Mouse (Mus musculus) layer of hippocampus, adult 9-10 months (tissue): Measurements from ENCODE around the gene Cidec.

ENCODE experiments used
- DNase-seq: peaks from one replicate; pipeline ENCODE4 v3.0.0; 2022; ENCODE audit warnings: low spot score

The Cidec gene

DNA sequence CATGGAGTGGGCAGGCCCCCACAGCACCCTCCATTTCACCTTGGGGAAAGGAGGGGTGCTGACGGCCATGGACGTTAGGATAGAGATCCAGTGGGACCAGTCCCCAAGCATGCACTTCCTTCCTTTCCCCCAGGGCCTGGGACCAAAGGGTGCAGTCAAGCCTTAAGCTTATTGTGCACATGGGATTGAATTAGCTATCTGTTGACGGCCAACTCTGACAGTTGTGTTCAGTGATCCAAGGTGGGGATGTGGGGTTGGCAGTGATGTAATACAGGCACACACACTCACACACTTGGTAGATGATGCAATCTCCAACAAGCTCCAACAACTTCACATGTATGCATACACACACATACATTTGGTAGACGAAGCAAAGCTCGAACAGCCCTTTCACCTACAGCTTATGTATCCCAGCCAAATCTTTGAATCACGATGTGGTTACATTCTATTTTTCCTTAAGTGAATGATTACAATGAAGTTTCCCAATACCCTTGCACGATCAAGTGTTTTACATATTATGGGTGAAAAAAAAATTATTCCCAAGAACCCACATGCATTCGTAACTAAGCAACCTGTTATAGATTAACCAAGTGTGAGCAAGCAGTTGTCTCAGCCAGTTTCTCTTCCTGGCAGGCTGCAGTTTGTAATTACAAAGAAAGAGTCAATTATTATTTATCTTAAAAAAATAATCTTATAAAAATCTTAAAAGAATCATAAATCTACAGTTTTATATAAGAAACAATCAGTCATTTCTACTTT, 8.8 kb upstream of the Cidec start:
- DNase-seq = no peak

DNA sequence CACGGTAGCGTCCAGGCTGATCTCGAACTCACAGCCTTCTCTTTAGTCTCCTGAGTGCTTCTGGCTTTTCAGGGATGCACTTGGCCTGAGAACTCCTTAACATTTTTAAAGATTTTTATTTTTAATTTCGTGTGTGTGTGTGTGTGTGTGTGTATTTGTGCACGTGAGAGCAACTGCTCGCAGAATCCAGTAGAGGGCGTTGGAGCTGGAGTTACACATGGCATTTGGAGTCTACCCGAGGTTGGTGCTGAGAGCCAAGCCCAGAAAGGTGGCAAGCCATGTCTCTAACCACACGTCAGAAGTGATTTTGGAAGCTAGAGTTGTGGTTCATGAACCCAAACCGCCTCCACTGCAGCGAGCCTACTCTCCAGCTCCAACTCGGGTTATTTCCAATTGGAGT, 7.5 kb upstream of the Cidec start:
- no peak for DNase-seq

DNA sequence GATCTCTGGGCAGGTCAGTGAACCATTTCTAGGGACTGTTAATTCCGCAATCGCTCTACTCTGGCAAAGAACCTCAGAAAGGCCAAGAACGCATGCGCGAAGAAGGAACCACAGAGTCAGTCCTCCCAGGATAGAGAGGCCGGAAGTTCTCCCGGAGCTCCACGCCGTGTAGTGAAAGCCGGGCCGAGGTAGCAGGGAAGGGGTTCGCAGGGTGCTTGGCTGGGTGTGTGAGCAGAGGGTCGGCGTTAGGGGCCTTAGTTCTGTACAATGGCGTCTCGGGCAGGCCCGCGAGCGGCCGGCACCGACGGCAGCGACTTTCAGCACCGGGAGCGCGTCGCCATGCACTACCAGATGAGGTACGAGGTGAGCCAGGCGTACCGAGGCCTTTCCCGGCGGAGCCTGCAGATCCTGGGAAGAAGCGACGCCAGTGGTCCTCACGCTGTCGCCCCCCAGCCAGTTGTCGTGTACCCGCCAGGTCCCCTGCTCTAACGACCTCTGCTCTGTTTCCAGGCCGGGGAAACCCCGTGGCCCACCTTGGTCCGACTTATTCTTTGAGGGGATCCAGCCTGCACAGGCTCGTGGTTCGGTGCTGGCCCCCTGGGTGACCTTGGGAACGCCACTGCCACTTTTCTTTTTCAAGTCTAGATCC, 7.0 kb upstream of the Cidec start, which contains the start of gene Jagn1:
TSS of gene Jagn1 (plus strand) at position 128 of the 649 bp plus-strand sequence.
- peak; percentile 78 for DNase-seq

DNA sequence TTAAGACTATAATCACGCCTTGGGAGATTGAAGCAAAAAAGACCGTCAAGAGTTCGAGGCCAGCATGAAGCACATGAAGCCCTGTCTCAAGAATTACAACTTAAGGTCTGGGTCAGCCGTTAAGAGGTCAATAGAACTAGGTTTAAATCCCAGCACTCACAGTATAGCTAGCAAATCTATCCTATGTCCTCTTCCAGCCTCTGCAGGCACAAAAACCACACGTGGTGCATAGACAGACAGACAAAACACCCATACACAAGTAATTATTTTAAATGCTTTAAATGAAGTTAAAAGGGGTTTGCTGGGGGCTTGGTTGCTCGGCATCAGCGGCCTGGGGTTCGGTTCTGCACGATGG, 6.5 kb upstream of the Cidec start:
- DNase-seq = no peak

DNA sequence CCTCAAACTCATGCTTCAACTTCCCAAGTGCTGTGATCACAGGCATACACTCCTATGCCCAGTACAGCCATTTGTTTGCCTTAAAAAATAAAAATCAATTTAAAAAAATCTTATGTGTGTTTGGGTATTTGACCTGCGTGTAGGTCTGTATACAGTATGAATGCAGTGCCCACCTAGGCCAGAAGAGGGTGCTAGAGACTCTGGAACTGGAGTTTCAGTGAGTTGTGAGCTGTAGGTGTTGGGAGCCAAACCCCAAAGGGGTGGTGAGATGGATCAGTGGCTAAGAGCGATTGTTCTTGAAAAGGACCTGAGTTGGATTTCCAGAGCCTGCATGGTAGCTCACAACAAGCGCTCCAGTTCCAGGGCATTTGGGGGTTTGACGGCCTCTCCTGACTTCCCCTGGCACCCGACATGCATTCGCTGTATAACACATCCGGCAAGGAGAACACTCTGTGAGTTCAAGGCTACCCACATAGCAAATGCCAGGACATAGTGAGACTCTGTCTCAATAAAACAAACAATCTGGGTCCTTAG, 5.7 kb upstream of the Cidec start:
- DNase-seq = peak; percentile 46

DNA sequence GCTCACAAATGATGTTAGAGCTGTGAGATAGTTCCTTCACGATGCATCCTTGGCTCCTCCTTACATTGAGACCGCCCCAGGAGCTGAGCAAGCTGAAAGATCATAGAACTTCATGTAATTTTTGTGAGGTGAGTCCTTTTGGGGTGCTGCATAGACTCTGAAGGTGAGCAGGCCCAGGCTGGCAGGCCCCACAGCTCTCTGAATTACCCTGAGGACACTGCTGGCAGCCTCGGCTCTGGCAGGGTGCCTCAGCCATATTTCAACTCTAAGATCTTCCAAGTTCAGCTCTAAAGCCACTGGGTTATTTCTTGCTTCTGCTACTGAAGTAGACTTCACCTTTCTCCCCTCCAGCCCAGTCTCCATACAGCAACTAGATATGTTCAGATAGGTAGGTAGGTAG, 5.1 kb upstream of the Cidec start:
- DNase-seq = no peak

DNA sequence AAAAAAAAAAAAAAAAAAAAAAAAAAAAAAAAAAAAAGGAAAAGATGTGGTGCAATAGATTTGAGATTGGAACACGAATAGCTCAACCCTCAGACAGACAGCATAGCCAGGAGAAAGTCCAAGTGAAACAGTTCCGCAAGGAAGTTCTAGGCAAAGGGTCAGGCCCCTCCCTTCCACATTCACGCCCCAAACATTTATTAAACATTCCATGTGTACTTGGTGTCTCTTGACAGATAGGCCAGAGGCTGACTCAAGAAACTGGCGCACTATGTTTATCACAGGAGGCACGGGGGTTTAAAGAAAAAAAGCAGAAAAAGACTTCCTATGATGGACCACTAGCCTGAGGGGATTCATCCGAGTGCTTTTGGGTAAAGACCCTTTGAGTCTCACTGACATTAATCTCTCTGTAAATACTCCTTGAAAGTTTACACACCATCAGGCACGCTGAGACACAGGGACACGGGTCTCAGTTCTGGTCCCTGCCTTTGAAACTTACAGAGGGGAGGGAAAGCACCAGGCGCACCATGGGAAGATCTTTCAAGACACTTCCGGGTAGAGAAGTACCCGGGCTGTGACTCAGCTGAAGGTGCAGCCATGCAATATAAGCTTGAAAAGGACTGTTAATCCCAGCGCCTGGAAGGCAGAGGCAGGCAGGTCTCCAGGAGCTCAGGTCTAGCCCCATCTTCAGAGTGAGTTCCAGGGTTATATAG, 3.3 kb upstream of the Cidec start:
- DNase-seq = no peak

DNA sequence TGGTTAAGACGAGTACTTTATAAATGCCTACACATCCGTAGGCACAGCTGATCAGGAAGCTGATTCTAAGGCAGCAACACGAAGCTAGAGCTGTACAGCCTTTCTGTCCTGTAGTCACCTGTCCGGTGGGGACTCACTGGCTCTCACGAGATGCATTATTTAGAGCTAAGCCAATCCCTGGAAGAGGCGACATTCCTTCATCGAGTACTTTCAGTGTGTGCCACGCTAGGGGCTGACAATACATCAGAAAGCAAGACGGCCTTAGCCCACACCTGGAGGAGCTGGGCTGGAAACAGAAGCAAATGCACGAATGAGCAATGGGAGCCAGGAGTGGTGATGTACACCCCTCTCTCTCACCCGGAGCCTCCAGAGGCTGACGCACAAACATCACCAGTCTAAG, 1.6 kb upstream of the Cidec start:
- no peak for DNase-seq

DNA sequence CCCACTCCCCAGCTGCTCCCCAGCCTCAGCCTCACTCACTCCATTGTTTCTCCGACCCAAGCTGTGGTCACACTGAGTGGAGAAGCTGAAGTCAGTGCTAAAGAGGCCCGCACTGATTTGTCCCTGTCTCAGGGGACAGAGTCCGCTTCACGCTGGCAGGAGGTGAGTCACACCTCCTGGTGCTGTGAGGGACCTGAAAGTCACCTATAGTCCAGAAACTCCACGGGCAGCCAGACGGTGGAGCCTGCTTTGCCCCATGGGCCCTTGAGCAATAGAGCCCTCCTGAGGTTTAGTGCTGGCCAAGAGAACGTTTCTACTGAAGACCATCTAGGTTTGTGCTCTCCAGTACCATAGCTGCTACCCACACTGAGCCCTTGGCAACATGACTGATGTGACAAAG, 869 bp downstream of the Cidec start:
- no peak for DNase-seq

DNA sequence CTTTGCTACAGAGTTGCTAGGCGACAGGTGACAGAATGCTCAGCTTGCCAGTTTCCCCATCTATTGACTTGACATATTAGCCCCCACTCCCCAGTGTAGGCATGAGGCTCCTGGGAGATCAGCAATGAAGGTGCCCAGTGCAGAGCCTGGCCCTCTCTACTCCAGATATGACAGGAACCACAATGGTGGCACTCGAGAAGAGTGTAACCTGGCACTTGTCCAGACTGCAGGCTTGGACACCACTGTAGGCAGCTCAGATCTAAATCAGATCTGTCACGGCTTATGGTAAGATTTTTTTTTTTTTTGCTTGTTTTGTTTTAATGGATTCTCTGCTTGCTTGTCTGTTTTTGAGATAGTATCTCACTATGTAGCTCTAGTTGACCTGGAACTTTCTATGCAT, 1.9 kb downstream of the Cidec start:
- no peak for DNase-seq

DNA sequence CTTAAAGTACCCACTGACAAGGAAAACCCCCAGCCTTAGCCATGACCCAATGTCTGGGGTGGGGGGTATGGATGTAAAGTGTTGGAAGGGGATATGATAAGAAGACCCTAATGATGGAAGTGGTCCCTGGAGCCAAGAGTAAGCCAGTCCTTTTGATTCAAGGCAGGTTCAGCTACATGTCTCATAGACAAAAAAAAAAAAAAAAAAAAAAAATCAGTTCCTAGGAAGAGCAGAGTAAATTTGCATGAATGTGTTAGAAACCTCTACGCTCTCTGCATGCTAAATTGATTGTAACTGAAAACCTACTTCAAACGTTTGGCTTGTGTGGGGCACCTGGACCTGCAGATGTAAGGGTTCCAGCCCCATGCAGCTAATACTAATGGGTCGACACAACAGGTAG, 3.8 kb downstream of the Cidec start:
- no peak for DNase-seq

DNA sequence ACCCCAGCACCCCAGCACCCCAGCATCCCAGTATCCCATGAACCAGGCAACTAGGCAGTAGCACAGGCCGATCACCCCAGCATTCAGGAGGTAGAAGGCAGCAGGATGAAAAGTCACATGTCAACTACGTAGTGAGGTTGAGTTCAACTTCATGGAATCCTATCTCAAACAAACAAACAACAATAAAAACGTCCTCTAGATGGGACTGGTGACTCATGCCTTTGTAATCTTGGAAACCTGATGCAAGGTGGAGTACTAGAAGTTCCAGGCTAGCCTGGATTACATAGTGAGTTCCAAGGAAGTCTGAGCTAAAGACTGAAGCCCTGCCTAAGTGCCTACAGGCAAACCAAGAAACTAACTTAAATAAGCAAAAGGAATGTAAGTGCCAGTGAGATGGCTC, 4.7 kb downstream of the Cidec start:
- no peak for DNase-seq

DNA sequence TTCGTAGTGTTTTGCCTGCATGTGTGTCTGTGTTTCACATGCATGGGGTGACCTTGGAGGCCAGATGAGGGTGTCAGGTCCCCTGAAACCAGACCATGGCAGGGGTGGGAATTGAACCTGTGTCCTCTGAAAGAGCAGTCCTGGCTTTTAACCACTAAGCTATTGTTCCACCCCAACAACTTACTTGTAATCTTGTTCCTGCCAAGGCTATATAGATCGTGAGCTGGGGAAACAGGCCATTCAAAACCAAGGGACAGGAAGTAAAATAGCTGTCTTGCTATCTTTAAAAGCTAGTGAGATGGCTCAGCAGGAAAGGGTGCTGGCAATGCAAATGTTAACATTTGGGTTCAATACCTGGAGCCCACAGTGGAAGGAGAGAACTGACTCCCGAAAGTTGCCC, 5.6 kb downstream of the Cidec start:
- no peak for DNase-seq

DNA sequence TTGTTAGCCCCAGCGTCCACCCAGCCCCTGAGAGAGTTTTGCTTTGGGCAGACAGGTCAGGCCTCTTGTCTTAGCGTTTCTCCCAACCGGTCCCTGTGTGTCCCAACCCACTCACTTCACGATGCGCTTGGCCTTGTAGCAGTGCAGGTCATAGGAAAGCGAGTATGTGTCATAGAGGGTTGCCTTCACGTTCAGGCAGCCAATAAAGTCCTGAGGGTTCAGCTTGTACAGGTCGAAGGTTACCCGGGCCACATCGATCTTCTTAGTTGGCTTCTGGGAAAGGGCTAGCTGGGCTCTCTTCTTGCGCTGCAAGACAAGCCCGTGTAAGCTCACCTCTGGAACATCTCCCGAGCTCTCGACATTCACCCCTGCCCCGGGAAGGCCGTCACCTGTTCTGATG, 7.6 kb downstream of the Cidec start:
- no peak for DNase-seq

DNA sequence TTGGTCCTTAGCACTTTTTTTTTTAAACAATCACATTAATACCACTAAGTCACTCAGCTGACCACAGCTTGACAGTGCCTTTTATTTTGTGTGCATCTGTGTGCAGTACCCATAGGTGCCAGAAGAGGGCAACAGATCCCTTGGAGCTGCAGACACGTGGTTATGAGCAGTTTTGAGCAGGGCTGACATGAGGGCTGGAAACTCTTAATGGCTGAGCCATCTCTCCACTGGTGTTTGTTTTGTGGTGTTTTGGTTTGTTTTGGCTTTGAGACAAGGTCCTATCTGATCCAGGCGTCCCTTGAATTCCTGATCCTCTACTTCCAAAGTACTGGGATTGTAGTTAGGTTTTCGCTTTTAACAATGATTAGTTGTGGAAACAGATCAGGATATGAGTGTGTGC, 8.2 kb downstream of the Cidec start:
- DNase-seq = no peak

DNA sequence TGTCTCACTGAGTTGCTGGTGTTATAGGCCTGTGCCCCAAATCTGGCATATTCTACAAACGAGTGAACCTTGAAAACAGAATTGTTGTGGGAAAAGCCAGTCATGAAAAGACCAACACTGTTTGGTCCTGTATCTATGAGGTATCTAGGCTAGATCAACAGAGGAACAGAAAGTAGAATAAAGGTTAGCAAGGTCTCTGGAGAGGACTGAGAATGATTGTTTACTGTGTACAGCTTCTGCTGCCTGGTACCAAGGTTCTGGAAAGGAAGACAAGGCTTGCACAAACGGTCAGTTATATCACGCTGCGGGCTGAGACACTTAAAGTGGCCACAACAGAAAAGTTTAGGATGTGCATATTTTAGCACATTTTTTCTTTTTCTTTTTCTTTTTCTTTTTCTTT, 8.9 kb downstream of the Cidec start:
- DNase-seq = no peak

DNA sequence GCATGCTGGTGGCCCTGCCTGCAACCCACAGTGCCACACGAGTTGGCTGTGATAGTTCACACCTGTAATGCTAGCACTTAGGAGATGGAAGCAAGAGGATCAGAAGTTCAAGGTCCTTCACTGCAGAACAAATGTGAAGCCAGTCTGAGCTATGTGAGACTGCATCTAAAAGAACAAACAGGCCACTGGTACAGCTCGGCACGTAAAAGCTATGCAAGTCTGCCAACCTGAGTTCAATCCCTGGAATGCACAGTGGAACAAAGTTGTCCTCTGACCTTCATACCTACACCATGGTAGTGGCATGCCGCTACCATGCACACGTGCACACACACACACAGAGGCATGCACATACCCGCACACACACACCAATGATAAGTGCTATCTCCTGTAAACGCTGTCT, 11.4 kb downstream of the Cidec start:
- no peak for DNase-seq

DNA sequence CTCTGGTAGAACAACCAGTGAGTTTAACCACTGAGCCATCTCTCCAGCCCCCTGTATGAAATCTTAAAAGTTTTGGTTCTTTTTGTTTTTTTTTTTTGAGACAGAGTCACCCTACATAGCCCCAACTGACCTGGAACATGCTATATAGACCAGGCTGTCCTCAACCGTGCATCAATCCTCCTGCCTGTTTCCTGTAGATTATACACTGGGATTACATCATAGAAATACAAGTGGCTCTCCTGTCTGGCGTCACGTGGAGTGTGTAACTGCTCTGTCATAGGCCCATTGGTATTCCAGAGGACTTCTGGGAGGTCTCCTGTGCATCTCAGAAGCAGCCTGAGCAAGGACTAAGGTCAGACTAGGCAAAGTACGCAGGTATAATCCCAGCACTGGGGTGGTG, 12.6 kb downstream of the Cidec start:
- DNase-seq = no peak

DNA sequence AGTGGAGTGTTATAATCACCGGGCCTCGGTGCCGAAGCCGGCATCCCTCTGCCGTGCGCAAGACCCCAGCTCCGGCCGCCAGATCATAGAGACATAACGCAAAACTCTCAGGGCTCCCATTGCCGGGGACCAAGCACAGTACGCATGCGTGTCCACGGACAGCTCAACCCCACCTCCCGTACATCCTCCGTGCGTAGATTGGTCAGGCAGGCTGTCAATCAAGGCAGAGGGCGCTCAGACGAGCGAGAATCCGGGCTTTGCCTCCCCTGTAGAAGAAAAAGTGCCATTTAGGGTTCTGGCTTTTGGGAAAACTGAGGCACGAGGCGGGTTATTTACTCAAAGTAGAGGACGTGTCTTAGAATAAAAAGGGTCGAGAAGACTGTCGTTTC, 16.4 kb downstream of the Cidec start, which contains the start of gene Rpusd3:
TSS of gene Rpusd3 (minus strand) at position 142 of the 389 bp plus-strand sequence.
- peak; percentile 86 for DNase-seq

DNA sequence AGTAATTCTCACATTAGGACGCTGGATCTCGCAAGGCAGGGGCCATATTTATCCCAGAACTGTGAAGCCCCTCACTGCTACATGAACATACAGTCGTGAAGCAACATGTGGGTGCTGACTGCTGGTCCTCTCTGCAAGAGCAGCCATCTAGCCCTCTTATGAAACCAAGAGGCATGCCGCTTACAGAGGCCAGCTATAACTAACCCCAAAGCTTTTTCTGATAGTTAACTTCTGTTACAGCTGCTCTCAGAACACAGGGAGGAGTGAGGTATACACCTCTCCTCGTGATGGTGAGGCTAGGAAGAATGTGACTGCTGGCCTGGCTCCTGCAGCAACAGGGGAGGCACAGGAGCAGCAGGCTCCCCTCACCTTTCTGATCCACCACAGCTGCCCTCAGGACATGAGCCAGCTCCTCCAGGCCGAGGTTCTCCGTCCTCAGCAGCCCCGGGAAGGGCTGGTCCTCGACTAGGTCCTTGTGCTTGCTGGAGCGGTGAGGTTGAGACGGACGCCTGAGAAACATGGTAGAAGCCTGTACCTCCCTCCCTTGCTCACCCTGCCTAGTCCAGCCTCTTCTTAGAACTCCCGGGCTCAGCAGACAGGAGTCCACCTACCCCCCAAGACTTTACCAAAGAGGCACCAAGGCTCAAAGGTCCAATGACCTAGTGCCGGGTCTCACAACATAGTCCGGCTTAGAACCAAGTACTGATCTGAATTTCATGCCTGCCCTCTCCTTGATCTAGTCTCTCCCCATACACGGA, 16.9 kb downstream of the Cidec start:
- DNase-seq = no peak

DNA sequence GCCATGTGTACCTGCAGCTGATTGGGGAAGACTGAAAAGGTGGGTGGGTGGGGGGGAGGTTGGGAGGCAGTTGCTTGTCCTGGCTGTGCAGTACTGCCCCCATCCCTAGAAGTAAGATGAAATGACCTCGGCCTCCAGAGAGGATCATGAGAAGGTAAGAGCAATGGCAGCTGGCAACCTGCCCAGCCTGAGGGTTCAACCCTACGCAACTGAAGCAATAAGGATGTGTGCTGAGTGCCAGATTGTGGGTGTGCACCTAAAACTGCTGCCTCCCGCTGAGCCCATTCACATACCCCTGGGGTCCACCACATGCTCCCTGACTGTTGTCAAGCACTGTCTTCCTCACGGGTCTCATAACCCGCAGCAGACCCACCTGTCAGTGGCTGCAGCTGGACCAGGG, 19.1 kb downstream of the Cidec start:
- DNase-seq = no peak

DNA sequence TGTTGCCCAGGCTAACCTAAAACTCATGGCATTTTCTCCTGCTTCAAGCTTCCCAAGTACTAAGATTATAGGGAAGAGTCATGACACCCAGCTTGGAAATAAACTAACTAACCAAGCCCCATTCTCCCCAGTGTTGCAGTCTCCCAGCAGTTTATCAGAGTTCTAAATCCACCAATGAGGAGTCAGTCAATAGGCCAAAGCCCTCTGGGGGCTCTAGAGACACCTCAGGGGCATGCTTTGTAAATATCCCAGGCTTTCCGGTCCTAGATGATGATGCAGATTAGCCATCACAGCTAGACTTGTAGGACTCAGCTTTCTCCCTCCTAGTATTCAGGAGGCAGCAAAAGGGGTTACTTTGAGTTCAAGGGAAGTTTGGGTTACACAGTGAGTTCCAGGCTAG, 25.6 kb downstream of the Cidec start:
- DNase-seq = no peak
